Mouse (Mus musculus): ENCODE measurements around the gene Cradd. TPM values are rescaled to one million over a fixed set of nuclear protein-coding genes. Genes with fewer than 3 reads are reported as not detected.

The Cradd gene
- total RNA-seq, 2 experiments from 2014 or later: 10.5 TPM

DNA sequence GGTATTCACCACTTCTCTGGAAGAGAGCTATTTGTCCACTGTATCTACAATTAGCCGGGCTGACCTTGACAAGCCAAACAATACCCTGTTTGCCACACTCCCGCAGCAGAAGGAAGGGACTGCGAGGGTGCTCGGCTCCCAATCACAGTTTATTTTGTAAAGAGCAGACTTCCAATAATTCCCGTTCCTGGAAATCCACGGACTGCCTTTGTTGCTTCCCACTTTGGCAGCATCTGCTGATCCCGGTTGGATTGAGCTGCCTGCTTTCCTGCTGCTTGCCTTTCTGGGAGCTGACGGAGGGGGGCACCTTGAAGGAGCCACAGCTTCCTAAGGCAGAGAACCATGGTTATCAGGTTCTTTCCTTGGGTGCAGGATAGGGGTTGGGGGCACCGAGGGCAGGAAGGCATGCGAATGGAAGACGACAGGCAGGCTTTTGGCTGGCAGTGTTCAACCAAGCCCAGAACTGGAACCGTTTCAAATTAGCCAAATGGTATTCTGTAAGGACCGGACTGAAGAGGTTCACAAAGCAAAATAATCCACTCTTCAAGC lies 69.4 kb downstream of the Cradd start:
- intact Hi-C loops (cut with DNase I): no loop called here

DNA sequence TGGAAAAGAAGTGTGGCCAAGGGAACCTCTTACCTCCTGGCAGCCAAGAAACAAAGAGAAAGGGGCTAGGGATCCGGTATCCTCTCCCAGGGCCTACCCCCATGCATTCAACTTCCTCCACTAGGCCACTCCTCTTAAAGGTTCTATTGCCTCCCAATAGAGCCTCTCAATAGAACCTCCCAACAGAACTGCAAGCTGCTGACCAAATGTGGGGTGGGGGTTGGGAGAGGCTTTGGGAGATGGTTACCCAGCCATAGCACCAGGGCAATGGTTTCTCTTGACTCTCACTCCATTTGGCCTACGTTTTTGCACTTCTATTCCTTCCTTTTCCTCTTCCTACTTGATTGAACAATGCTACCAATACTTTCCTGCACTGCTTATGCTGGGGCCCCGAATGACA lies 69.9 kb downstream of the Cradd start:
- no peak for DNase-seq
- intact Hi-C loops (cut with DNase I): no loop called here

More for the DNA sequence above, 69.4 kb downstream of the Cradd start:
- peak; percentile 41 to 60 for DNase-seq

DNA sequence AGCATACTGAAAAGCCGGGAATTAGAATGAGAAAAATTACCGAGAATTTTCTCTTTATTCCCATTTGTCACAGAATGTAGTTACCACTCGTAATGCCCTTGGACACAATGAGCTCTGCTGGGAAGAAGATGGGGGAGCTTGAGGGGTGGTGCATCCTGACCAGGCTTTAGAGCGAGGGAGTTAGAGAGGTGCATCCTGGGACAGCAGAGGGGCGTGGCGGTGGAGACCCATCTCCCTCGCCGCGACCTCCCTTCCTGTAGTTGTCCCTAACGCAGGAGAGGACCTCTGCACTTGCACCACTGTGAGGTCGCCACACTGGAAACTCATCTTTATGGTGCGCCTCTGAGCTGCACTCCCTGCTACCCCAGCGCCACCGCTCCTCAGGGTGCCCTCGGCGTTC lies 72.3 kb downstream of the Cradd start:
- intact Hi-C loops (cut with DNase I): no loop called here
- DNase-seq: no peak

DNA sequence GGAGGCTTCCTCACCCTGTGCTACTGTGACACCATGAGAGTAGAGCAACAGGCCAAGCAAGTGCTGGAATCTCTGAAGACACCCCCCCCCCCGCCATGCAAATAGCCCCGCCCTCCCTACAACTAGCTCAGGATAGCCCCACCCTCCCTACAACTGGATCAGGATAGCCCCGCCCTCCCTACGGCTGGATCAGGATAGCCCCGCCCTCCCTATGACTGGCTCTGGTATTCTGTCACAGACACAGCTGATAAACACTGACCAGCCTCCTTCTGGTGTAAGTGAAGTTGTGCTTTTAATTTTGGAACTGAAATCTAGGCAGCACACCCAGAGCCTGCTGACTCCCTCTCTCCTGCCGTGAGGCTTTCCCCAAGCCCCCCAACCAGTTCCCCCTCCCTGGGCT lies 75.6 kb downstream of the Cradd start:
- DNase-seq: no peak

DNA sequence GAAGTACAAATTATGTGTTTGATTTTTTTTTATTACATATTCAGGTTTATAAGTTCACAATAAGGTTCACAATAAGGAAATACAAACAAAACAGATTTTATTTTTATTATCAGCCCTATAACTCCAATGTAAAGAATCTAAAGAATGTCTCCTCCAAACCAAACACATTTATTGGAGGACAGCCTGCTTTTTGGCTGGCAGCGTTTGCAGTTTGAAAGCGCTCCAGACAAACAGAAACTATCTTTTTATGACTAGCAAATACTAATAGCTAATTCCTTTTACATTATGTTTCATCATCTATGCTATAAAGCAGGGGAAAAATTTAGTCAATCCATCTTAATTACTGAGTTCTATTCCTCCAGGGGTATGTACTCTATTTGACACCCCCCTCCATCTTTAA lies 77.2 kb downstream of the Cradd start:
- no peak for DNase-seq
- intact Hi-C loops (cut with DNase I): no loop called here

More for the DNA sequence above, 75.6 kb downstream of the Cradd start:
- intact Hi-C loops (cut with DNase I): no loop called here

DNA sequence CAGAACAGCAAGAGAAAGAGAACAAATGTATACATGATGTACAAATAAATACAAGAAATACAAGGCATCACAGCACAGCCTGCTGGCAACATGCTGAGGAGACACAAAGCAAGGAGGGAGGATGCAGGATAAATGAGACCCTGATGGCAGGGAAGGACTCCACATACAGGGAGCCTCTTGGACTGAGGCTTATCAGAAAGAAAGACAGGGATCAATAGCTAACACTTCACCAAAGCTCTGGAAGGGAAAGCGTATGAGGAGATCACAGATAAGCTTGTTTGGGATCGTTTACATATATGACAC lies 78.3 kb downstream of the Cradd start:
- no peak for DNase-seq
- intact Hi-C loops (cut with DNase I): no loop called here

DNA sequence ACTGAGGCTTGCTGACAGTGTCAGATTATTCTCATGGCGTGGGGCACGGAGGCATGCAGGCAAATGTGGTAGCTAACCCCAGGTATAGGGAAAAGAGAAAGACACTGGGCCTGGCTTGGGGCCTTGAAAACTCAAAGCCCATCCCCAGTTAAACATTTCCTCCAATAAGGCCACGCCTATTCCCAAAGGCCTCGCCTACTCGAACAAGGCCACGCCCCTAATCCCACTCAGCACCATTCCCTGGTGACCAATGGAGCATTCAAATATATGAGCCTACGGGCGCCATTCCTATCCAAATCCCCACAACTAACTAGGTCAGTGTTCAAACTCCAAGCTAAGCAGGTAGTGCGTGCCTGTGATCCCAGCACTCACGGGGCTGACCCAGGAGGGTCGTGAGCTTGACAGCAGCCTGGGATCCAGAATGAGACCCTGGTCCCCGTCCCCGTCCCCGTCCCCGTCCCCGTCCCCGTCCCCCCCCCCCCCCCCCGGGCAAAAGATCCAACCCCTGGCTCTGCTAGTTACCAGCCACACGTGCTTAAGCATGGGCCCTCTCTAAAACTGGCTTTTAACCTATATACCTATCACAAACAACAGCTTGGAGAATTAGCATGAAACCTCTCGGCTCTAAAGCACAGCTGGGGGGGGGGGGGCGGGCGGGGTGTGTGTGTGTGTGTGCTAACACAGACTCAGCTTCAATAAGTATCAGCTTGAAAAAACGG lies 78.8 kb downstream of the Cradd start:
- intact Hi-C loops (cut with DNase I): no loop called here
- DNase-seq: no peak

DNA sequence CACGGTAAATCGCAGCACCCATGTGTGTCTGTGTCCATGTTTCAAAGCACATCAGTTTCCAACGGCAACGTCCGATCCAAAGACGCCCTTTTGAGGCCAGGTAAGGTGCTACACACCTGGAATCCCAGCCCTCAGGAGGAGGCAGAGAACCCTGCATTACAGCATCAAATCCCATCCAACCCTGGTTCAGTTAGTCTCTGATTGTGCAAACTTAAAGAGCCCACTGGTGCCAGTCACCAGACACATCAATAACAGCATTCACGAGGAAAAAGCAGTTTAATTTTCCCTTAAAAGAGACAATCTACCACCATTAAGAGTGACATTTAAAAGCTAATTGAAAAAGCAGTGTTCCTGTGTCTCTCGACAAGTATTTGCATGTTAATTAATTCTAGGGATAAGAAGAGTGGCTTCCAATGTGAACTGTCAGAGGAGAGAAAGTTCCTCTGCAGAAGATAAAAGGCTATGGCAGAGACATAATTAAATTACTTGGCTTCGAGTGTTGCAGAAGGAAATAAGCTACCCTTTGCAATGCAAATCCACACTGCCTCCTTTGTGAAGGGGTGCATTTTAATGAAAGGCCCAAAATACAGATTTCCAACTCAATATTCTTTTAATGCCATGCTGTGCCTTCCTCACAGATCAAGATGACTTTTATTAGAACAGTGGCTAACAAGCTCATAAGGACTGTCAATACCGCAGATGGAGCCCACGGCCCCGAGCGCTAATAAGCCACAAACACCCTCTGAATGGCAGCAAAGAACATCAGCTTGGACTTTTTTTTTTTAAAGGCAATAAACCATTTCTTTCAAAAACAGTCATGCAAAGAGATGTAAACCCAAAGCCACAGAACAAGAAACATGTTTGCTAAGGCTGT lies 84.5 kb downstream of the Cradd start:
- DNase-seq: no peak
- intact Hi-C loops (cut with DNase I): no loop called here

DNA sequence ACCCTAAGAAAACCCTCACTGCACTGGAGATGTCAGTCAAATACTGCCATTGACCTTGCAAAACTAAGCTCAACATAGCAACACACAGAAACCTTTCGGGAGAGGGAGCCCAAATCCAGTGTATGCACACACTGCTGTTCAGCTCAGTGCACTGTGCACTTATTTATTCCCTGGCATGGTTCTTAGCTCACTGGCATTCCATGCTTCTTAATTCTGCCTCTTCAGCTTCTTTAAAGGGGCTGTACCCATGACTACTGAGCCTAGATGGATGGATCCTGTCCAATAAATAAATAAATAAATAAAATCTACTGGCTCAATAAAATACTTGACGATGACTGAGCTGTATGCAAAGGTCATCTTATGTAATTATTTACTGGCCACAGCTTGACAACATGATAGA lies 85.3 kb downstream of the Cradd start:
- intact Hi-C loops (cut with DNase I): no loop called here
- no peak for DNase-seq

DNA sequence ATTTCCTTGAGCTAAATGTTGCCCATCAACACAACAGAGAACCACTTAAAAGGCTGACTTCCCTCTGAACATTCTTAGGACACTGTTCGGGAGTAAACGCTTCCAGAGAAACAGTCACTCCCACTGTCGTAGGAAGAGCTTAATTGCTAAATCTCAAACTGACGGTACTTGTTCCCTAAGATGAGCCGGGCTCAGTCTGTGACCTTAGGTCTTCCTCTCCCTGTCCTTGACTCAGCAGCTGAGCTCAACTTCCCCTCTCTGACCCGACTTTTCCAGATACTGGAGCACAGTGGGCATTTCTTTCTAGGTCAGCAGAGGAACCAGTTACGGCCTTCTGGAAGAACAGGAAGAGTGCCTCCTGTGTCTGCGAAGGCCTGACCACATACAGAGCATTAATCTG lies 87.7 kb downstream of the Cradd start:
- DNase-seq: no peak
- intact Hi-C loops (cut with DNase I): no loop called here

DNA sequence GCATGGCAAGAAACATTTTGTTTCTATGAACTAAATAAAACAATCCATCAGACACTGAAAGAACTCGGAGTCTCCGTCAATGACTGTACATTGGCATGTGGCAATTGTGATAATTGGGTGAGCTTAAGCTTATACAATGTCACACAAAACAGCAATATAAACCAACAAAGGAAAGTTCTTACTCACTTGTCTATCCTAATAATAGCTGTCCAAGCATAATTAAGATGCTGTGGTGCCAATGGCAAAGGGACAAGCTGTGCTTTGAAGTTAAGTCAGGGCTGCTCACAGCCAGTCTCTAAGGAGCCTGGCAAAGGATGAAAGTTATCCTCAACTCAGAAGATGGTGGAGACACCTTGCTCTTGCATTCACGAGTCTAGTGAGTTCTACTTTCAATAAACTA lies 89.3 kb downstream of the Cradd start:
- DNase-seq: no peak
- intact Hi-C loops (cut with DNase I): loop anchor here (5.0 kb wide), 1 partner anchor 242 kb away; no protein-coding TSS in a partner anchor

DNA sequence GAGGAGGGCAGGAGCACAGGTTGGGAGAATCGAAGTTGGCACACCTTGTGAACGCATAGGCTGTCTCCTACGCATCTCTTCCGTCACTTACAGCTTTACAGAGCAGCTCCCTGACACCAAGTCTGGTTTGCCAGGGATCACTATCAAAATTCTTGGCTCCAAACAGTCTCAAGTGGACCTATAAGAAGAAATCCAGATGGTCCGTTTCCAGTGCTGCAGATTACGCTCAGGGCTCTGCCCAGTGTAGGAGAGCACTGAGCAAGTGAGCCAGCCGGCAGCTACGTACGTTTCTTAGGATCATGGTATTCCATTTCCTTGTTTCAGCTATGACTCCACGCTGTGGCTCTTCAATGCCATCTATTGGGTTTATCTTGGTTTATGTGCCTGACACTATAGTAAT lies 90.9 kb downstream of the Cradd start:
- intact Hi-C loops (cut with DNase I): loop anchor here (5.0 kb wide), 1 partner anchor 241 kb away; no protein-coding TSS in a partner anchor

DNA sequence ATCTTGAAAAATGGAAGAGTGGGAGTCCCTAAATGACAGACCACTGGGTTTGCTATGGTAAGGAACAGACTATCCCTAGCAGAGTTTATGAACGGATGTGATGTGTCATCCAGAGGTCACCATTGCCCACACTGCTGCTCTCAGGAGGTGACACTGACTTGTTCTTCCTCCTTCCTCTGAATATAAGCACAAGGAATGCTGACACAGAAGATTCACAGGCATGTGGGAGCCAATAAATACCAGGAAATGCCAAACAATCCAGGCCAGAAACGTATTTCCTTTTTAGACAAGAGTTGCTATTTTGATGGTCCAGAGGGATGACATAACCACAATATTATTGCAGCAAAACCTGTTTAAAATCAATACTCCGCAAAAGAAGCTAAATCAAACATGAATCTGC lies 91.4 kb downstream of the Cradd start:
- no peak for DNase-seq
- intact Hi-C loops (cut with DNase I): loop anchor here (5.0 kb wide), 1 partner anchor 240 kb away; no protein-coding TSS in a partner anchor

More for the DNA sequence above, 90.9 kb downstream of the Cradd start:
- no peak for DNase-seq

DNA sequence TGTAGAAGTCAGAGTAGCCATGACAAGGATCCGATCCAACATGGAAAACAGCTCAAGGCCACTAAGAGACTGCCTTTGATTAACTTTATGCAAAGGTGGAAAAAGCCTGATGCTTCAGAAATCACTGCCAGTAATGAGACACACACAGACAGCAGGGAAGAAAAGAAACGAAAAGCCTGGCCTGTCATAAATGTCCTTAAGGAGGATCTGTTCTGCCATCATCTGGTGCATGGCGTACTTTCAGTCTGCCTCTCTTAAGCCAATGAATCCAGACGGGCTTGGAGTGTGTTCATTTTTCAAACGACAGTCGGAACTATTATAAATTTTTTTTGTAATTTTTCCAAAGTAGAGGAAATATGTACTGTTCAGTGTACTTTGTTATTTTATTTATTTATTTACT lies 95.7 kb downstream of the Cradd start:
- intact Hi-C loops (cut with DNase I): no loop called here
- DNase-seq: no peak

DNA sequence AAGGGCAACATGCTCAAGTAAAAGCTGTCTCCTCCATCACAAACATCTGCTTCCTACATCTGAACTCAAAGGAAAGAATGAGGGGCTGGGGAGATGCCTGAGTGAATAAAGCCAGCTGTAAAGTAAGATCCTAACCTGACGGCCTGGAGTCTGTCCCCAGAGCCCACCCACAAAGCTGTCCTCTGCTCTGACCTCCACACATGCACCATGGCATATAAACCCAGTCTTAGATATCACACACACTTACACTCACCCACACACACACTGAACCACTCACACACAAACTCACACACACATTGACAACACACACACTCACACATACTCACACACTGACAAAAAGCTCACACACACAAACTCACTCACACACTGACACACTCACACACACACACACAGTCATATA lies 96.3 kb downstream of the Cradd start:
- intact Hi-C loops (cut with DNase I): no loop called here
- no peak for DNase-seq

DNA sequence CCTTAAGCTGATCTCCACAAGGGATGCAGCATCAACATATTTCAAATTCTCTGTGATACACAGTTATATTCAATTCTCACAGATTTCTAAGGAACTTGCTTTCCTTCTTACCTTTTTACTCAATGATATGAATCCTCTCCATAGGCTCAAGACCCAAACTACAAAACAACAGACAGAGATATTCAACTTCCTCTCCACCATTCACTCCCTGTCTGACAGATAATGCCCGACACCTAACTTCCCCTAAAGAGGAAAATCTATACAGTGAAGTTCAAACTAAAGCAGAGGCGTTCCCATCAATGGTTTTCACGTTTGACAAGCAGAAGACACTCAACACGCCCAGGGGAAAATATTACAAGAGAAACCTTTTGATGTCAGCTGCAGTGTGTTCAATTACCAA lies 97.2 kb downstream of the Cradd start:
- no peak for DNase-seq
- intact Hi-C loops (cut with DNase I): no loop called here

DNA sequence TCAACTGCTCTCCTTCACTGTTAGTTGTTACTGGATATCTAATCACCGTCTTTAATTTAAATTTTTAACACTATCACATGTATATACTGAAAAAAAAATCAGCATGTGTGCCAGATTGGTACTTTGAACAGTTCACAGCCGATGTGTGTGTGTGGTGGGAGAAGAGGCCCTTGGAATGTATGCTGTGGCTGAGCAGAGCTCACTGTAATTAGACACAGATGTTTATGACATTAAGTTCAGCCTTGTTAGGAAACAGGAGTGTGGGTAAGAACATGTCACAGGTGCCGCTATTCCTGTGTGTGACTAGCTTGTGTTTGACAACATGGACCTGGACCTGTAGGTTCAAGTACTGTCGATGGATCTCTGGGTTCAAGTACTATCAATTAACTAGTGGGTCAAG lies 98.9 kb downstream of the Cradd start:
- DNase-seq: no peak
- intact Hi-C loops (cut with DNase I): no loop called here

DNA sequence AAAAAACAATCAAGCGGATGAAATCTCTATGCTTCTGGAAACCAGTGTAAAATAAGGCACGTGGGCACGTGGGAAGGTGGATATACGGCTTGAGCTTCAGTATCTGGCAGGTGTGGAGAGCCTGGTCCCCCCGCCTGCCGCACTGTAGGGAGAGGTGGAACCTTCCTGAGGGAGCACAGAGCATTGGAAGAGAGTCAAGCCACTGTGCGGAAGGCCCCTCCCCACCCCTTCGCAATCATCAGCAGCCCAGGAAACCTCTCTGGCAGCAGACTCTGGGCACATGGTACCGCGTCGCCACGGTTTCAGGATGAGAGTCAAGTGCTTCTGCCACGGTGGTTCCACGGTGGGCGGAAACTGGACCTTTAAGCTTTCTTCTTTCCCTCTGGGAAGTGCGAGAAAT lies 100.7 kb downstream of the Cradd start:
- peak in 1 of 2 experiments; percentile 19 for DNase-seq
- intact Hi-C loops (cut with DNase I): no loop called here

DNA sequence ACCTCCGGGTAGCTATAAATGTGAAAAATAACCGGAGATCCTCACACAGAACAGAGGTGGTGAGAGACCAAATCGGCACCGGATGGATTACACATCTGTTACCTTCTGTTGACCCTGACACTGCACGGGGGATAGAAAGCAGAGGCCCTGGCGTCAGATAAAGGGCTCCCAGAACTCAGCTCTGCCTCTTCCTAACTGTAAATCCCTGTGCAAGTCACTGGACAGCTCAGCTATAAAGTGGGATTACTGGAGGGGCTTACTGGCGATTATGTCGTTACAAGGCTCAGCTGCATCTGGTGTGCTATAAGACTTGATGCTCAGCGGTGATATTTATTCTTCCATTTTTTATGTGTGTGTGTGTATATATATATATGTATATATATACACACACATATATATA lies 102.0 kb downstream of the Cradd start:
- intact Hi-C loops (cut with DNase I): no loop called here
- DNase-seq: no peak

DNA sequence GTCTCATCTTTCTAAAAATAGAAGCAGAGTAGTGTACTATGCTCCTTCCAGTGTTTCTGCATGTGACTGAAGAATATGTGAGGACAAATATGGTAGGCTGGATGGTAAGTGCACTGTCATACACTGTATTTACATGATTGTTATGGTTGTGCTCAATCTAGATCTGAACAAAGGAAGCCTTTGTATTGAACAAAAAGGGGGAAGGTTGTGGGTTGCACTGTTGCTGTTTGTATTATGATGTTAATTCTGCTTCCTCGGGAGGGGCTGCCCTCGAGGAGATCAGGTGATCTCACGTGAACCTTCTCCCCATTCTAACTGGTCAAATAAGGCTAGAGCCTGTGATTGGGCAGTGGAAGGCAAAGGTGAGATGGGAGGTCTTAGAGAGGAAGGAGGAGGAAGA lies 103.4 kb downstream of the Cradd start:
- DNase-seq: no peak
- intact Hi-C loops (cut with DNase I): no loop called here

DNA sequence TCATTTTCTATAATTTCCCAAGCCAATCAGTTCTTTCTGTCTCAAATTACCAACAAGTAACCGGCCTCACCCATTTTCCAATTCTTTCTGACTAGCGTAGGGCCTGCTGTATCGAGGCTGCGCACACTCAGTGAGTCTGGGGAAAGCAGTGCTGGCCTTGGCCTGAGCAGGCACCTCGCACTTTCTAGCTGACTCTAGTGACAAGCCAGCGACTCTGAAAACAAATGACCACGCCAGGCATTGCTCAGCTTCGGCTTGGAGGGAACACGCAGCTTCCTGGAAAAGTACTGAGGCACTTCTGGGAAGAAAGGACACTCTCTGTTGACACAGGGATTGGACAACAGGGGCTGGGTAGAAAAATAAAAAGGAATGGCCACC lies 105.3 kb downstream of the Cradd start:
- intact Hi-C loops (cut with DNase I): loop anchor here (2.0 to 5.0 kb wide), 5 partner anchors 56 to 258 kb away; partner anchors contain the start of gene Socs2

More for the DNA sequence above, 105.3 kb downstream of the Cradd start:
- DNase-seq: peak in 1 of 2 experiments; percentile 28
